Mouse (Mus musculus) thymus, adult 2 months (tissue): Measurements from ENCODE around the gene Akr1cl.

Experiments
- CTCF ChIP-seq: fragments of 200-500 bp; IDR thresholded peaks from 2 replicates; pipeline ENCODE4 v1.5.1; 2012; ENCODE audit warnings: mild to moderate bottlenecking, control low read depth, low read length, moderate library complexity, borderline replicate concordance; ENCODE audit not compliant: control insufficient read depth, poor library complexity, insufficient read depth; ENCODE audit errors: extremely low read depth
- POLR2A ChIP-seq: fragments of 200-500 bp; IDR thresholded peaks from 2 replicates; pipeline ENCODE4 v1.6.1; 2012; ENCODE audit warnings: mild to moderate bottlenecking, low read length, control low read depth, moderate library complexity; ENCODE audit not compliant: control insufficient read depth, poor library complexity, insufficient read depth; ENCODE audit errors: extremely low read depth

DNA sequence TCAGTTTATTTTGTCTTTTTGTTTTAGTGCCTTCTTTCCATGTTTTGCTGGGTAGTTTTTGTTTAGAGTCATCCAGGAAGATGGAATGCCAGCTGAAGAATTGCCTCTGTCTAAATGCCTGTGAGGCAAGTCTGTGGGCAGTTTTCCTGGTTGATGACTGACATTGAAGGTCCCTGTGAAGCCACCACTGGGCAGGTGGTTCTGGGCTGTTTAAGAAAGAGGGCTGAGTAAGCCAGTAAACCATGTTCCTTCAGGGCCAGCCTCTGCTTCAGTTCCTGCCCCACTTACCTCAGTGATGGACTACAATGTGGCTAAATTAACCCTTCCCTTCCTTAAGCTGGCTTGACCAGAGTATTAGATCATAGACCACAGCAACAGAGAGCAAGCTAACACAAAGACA is 44.4 kb downstream of the Akr1cl start:
- TF ChIP-seq CTCF, result no peak
- TF ChIP-seq POLR2A, result no peak
